Mouse (Mus musculus): Measurements from ENCODE around the gene Ggcx.
"Not testable (repeated sequence)": the region's sequence is repeated elsewhere in the genome, so short reads cannot be mapped to it uniquely, and the experiment has no call there.

The Ggcx gene

DNA sequence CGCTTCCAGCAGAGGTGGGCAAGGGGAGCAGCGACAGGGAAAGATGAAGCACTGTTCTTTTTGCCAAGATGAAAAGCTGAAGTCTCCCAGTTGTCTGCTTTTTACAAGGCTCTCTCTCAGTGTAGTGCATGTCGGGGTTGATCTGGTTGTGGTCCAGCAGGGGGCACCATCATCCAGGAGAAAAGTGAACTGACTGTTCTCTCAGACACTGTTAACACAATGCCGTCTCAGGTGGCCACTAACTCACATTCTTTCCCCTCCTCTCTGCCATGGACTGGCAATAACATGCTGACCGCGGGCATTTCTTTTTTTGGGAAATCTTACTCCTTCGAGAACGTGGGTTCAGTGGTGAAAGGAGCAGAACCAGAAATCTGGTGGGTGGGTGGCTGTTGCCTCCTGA, 13.9 kb downstream of the Ggcx start:
- peak; percentile 66 to 79 for DNase-seq (ENCODE audit: low read depth in 2 of 2, low spot score in 2 of 2)

GRCm38 (mm10) chr6:72429061-72429842, 15.1 kb downstream of the Ggcx start:
- no peak for DNase-seq (ENCODE audit: low read depth in 2 of 2, low spot score in 2 of 2)

DNA sequence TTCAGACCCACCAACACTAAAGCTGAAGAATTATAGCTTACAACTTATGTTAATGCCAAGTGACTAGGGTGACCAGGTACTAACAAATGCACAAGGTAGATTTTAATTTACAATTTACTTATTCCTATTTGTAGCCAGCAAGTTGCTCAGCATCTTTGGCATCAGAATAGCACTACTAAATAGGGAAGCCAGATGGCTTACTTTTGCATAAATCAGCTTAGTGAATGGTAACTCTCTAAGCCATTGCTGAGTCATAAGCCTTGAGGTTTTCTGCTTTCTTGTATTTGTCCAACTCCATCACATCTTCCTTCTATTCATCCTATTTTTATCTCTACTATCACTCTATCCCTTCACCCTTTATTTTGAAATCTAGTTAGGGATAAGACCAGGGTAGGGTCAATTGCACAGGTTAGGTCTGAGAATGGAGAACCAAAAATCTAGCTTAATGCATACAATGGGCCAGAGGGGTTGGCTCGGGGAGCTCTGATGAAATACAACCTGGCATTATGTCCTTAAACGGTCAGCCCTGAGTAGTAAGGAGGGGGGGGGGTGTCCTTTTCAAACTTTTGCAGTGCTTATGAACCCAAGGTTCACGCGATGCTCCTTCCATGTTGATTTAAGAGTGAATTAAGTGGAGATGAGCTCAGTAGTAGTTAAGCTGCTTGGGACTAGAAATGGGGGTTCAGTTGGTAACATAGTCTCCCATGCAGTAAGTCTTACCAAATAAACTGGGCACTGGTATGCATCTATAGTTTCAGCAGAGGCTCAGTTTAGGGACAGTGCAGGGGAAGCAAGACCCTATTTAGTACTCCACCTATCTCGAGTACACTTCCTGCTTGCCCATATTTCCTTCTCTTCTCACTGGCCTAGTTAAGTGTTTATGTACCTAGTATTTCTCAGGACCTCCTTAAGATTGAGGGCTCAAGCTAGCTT, 17.1 kb downstream of the Ggcx start:
- no peak for DNase-seq (ENCODE audit: low read depth in 2 of 2, low spot score in 2 of 2)

DNA sequence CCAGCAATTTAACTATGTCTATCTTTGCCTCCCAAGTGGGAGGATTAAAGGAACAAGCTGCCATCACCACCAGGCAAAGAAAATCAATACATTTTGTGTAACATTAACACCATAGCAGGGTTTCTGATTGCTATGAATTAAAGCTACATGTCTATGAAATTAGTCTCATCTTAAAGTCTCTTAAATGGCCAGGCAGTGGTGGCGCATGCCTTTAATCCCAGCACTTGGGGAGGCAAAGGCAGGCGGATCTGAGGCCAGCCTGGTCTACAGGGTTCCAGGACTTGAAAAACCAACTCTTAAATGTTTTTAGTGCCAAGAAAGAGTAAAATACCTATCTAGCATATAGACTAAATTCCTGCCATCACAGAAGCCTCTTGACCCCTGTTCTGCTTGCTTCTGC, 18.0 kb downstream of the Ggcx start:
- no peak for DNase-seq (ENCODE audit: low read depth in 2 of 2, low spot score in 2 of 2)

- no peak for DNase-seq (ENCODE audit: low read depth in 2 of 2, low spot score in 2 of 2)
These were observed 24.1 kb downstream of the Ggcx start for GRCm38 (mm10) chr6:72438226-72438625.

DNA sequence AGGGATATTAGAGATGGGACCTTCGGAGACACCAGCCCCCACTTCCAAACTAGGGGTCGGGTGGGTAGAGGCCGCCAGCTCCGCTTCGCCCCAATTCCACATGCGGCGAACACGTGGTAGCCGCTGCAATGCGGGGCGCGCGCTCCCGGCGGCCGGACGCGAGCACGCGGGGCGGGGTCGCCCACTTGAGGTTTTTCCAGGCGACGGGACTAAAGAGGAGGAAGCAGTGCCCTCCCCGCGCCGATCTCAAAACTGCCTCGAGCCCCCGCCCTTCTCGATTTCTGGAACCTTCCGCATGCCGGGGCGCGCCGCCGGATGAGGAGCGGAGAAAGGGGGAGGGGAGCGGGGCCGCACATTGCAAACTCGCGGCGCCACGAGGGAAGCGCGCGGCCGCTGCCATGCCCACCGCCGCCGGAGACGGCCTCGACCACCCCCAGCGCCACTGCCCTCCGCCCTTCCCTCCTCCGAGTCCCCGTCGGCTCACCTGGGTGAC, 24.8 kb downstream of the Ggcx start:
- peak; percentile 74 to 80 for DNase-seq (ENCODE audit: low read depth in 2 of 2, low spot score in 2 of 2)

DNA sequence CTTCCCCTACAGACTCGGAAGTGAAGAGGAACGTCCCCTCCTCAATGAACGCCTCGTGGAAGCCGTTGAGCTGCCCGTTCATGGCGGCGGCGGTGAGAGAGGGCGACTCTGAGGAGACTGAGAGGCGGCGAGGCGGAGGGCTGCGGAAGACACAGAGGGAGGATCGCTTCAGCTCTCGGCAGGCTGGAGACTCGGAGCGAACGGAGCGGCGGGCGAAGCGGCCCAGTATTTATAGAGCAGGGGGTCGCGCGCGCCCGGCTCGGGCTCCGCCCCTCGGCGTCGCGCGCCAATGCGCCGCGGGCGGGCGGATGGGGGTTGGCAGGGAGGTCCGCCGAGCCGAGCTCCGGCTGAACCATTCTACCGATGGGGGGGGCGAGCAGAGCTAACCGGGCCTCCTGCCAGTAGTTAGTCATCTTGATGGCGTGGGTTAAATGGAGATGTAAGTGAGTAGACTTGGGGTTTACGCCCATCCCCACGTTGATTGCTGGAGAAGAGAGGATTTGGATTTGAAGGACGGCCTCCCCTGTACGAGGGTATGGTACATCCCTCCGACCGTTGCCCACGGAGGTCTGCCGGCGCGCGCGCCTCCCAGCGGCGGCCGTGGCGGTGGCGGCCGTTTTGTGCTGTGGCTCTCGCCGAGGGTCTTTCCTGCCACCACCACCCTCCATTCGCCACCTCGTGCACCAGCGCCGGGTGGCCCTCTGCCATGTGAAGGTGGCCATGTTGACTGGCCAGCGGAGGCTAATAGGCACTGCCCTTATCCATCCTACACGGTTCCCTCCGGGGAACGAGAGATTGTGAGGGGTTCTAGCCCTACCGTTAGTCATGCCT, 25.5 kb downstream of the Ggcx start, which contains the start of gene Mat2a:
Gene Mat2a (minus strand): TSS at position 204 of the 831 bp plus-strand sequence.
- DNase-seq (ENCODE audit: low read depth in 2 of 2, low spot score in 2 of 2): peak; percentile 94 to 96

- DNase-seq (ENCODE audit: low read depth in 2 of 2, low spot score in 2 of 2): no peak
These were observed 26.3 kb downstream of the Ggcx start for GRCm38 (mm10) chr6:72440186-72440990.

- no peak for DNase-seq (ENCODE audit: low read depth in 2 of 2, low spot score in 2 of 2)
These were observed 29.0 kb downstream of the Ggcx start for GRCm38 (mm10) chr6:72442921-72443604.

- no peak for DNase-seq (ENCODE audit: low read depth in 2 of 2, low spot score in 2 of 2)
These were observed 30.9 kb downstream of the Ggcx start for GRCm38 (mm10) chr6:72445011-72445410.

- DNase-seq (ENCODE audit: low read depth in 2 of 2, low spot score in 2 of 2): no peak
These were observed 33.4 kb downstream of the Ggcx start for GRCm38 (mm10) chr6:72447487-72447886.

GRCm38 (mm10) chr6:72451778-72452177, 37.7 kb downstream of the Ggcx start:
- not testable (repeated sequence) for DNase-seq (ENCODE audit: low read depth in 2 of 2, low spot score in 2 of 2)

DNA sequence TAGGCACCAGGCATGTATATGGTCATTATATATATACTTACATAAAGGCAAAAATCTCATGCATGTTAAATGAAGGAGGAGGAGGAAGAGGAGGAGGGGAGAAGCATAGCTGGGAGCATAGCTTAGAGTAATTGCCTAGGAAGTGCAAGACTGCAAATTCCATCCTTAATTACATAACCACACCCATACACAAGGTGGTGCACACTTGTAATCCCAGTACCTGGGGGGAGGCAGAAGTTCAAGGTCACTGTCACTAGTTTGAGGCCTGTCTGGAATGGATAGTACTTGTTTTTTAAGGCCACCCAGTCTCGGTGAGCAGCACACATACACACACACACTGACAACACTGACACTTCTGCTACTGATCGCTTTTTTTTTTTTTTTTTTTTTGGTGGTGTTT, 38.2 kb downstream of the Ggcx start:
- no peak for DNase-seq (ENCODE audit: low read depth in 2 of 2, low spot score in 2 of 2)

DNA sequence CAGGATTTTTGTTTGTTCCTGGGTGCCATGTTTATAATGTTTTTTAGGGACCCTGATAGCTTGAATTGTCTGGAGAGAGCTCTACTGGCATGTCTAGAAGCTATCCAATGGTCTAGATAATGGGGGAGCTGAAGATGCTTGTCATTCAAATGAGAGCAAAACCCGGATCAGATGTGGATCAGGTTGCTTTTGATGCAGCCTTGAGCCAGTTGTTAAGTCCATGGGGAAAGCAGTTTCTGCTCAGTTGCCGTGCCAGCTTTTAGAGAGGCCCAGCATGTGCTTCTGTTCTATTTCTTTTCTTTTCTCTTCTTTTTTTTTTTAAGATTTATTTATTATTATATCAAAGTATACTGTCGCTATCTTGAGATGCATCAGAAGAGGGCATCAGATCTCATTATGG, 39.5 kb downstream of the Ggcx start:
- DNase-seq (ENCODE audit: low read depth in 2 of 2, low spot score in 2 of 2): no peak

DNA sequence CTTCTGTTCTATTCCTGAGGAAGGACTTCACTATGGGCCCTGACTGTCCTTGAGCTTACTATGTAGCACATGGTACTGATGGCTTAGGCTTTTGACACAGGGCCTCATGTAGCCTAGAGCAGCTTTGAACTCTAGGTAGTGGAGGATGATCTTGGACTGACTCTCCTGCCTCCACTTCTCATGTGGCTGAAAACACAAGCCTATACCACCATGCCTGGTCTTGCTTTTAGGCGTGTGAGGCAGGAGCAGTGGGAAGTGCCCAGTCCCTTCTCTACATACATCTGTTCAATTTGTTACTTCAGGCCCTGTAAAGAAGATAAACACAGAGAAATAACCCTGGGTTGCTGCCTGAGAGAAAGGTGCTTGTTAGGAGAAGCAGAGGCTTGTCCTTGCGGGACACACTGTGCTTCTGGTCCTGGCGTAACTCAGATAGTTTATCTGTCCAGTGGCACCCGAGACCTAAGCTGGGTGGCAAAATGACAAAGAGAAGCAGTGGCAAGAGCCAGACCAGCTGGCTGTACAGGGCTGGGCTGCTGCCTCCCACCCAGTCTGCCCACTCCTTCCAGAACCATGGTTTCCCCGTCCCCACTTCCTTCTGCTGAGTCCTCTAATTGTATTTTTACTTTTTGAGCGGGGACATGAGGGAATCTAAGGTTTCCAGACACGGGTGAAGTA, 40.1 kb downstream of the Ggcx start:
- no peak for DNase-seq (ENCODE audit: low read depth in 2 of 2, low spot score in 2 of 2)

DNA sequence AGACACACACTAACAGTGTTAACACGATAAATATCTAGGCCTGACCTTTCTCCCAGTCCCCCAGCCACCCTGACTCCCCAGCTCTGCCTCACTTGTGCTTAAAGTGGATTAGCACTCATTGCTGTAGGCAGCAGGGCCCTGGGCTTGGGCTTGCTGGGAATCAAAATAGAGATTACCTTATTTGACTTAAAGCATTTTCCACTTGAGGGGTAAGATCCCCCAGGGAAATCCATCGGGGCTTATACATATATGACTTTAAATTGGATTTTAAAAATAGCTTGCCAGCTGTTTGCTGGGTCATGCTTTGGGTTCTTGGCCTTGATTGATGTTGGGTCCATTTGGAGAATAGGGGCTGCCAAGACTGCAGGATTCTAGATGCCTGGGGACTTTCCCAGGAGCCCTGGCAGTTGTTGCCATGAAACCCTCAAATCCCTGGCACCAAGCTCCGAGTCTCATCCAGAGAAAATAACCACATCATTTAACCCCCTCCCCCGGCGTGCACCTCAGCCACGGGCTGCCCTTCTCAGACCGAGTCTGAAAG, 40.8 kb downstream of the Ggcx start:
- no peak for DNase-seq (ENCODE audit: low read depth in 2 of 2, low spot score in 2 of 2)

DNA sequence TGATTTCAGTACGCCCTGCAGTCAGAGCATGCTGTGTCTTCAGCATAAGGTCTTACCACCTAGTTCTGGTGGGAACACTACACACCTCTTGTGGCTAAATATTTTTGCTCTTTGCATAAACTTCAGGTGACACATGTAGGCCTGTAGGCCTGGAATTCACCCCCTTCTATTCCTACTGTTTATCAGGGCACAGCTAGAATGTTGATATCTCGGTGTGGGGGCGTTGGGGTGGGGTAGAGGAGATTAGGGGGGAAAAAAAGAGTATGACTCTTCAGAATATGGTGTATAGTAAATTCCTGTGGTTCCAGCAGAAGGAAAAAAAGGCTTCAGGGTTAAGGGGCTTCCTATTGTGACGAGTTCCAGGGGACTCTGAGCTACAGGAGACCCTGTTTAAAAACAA, 42.5 kb downstream of the Ggcx start:
- DNase-seq (ENCODE audit: low read depth in 2 of 2, low spot score in 2 of 2): no peak

GRCm38 (mm10) chr6:72458418-72458817, 44.3 kb downstream of the Ggcx start:
- DNase-seq (ENCODE audit: low read depth in 2 of 2, low spot score in 2 of 2): no peak

DNA sequence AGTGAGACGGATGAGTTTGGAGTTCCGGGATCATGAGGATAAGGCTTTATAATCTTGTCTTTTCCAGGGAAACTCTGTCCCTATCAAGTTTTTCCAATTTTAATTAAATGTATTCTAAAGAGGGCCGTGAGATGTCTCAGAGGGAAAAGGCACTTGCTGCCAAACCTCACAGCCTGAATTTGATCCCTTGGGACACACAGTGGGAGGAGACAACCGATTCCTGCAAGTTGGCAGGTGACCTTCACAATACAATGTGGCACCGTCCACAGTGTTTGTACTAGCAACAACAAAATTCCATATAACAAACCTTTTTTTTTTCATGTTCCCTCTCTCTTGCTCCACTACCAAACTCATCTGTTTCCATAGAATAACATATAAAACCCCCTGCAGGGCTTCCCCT, 44.8 kb downstream of the Ggcx start:
- DNase-seq (ENCODE audit: low read depth in 2 of 2, low spot score in 2 of 2): no peak

Data from CD8-positive naive resting alpha-beta T cell, adult 2 months (primary cell).